Mouse (Mus musculus): ENCODE results near the gene Tbc1d17. TPM values are rescaled to one million over a fixed set of nuclear protein-coding genes. Genes with fewer than 3 reads are reported as not detected.

Gene Tbc1d17
- polyA plus RNA-seq, 1 experiment from 2014 or later: 69.0 TPM

- DNase-seq (ENCODE audit: low spot score): no peak
- Histone ChIP-seq H3K9ac (ENCODE audit: low read length) (peak overlapping the region; percentile 56), H3K4me1 (ENCODE audit: control insufficient read depth, insufficient read depth, low read length) (peaks cover 21% of the 10 kb centered on the region), H3K36me3 (ENCODE audit: control insufficient read depth, insufficient read depth, low read length) (peaks cover 5% of the 10 kb centered on the region; the same call in 1 of the 2 replicates), H3K9me3 (ENCODE audit: control insufficient read depth, low read length) (no peaks in the 10 kb centered on the region), H3K27me3 (ENCODE audit: control insufficient read depth, insufficient read depth, low read length) (no peaks in the 10 kb centered on the region), H3K4me3 (ENCODE audit: low read depth, low read length) (peak overlapping the region; percentile 39), H3K27ac (replicated peaks; ENCODE audit: low read depth, low read length) (peak overlapping the region; percentile 48), H3K4me2 (ENCODE audit: low read depth, severe bottlenecking) (peak overlapping the region; percentile 70)
- WGBS: 34% methylated on average over 26 of the region's 26 CpGs
- no peak for ATAC-seq (ENCODE audit: insufficient number of reproducible peaks, low FRiP score, low TSS enrichment, low read depth)
These were observed 4.9 kb upstream of the Tbc1d17 start for GRCm38 (mm10) chr7:44853596-44854355.

GRCm38 (mm10) chr7:44853065-44853464 is 4.2 kb upstream of the Tbc1d17 start:
- no peak overlapping the region for H3K9ac ChIP-seq (ENCODE audit: low read length)
- peaks cover 21% of the 10 kb centered on the region for H3K4me1 ChIP-seq (ENCODE audit: control insufficient read depth, insufficient read depth, low read length)
- DNase-seq (ENCODE audit: low spot score) (no peak), ATAC-seq (ENCODE audit: insufficient number of reproducible peaks, low FRiP score, low TSS enrichment, low read depth) (no peak)
- H3K36me3 ChIP-seq (ENCODE audit: control insufficient read depth, insufficient read depth, low read length): peaks cover 5% of the 10 kb centered on the region; the same call in 1 of the 2 replicates
- H3K9me3 ChIP-seq (ENCODE audit: control insufficient read depth, low read length): no peaks in the 10 kb centered on the region
- WGBS: 98% methylated on average over 2 of the region's 2 CpGs
- no peak overlapping the region for H3K4me3 ChIP-seq (ENCODE audit: low read depth, low read length)
- no peak overlapping the region for H3K4me2 ChIP-seq (ENCODE audit: low read depth, severe bottlenecking)
- H3K27ac ChIP-seq (replicated peaks; ENCODE audit: low read depth, low read length): no peak overlapping the region
- no peaks in the 10 kb centered on the region for H3K27me3 ChIP-seq (ENCODE audit: control insufficient read depth, insufficient read depth, low read length)

GRCm38 (mm10) chr7:44852259-44853027 is 3.6 kb upstream of the Tbc1d17 start:
- no peak overlapping the region for H3K27ac ChIP-seq (replicated peaks; ENCODE audit: low read depth, low read length)
- peaks cover 5% of the 10 kb centered on the region; the same call in 1 of the 2 replicates for H3K36me3 ChIP-seq (ENCODE audit: control insufficient read depth, insufficient read depth, low read length)
- ATAC-seq (ENCODE audit: insufficient number of reproducible peaks, low FRiP score, low TSS enrichment, low read depth) (no peak), DNase-seq (ENCODE audit: low spot score) (no peak)
- no peak overlapping the region for H3K4me3 ChIP-seq (ENCODE audit: low read depth, low read length)
- H3K9me3 ChIP-seq (ENCODE audit: control insufficient read depth, low read length): no peaks in the 10 kb centered on the region
- 89% methylated on average over 36 of the region's 36 CpGs for whole genome bisulfite sequencing
- no peaks in the 10 kb centered on the region for H3K27me3 ChIP-seq (ENCODE audit: control insufficient read depth, insufficient read depth, low read length)
- H3K4me2 ChIP-seq (ENCODE audit: low read depth, severe bottlenecking): no peak overlapping the region
- no peak overlapping the region for H3K9ac ChIP-seq (ENCODE audit: low read length)
- H3K4me1 ChIP-seq (ENCODE audit: control insufficient read depth, insufficient read depth, low read length): peaks cover 22% of the 10 kb centered on the region

GRCm38 (mm10) chr7:44851625-44852234 is 2.9 kb upstream of the Tbc1d17 start:
- ATAC-seq (ENCODE audit: insufficient number of reproducible peaks, low FRiP score, low TSS enrichment, low read depth) (no peak), DNase-seq (ENCODE audit: low spot score) (no peak)
- Histone ChIP-seq H3K4me2 (ENCODE audit: low read depth, severe bottlenecking) (no peak overlapping the region), H3K27me3 (ENCODE audit: control insufficient read depth, insufficient read depth, low read length) (no peaks in the 10 kb centered on the region), H3K9ac (ENCODE audit: low read length) (no peak overlapping the region), H3K4me1 (ENCODE audit: control insufficient read depth, insufficient read depth, low read length) (peaks cover 22% of the 10 kb centered on the region), H3K36me3 (ENCODE audit: control insufficient read depth, insufficient read depth, low read length) (peaks cover 6% of the 10 kb centered on the region), H3K4me3 (ENCODE audit: low read depth, low read length) (no peak overlapping the region), H3K27ac (replicated peaks; ENCODE audit: low read depth, low read length) (no peak overlapping the region), H3K9me3 (ENCODE audit: control insufficient read depth, low read length) (no peaks in the 10 kb centered on the region)
- 93% methylated on average over 12 of the region's 12 CpGs for WGBS

- H3K4me1 ChIP-seq (ENCODE audit: control insufficient read depth, insufficient read depth, low read length): peaks cover 22% of the 10 kb centered on the region
- WGBS: 84% methylated on average over 8 of the region's 8 CpGs
These were observed 2.1 kb upstream of the Tbc1d17 start for GRCm38 (mm10) chr7:44850789-44851624.

GRCm38 (mm10) chr7:44850146-44850545 is 1.3 kb upstream of the Tbc1d17 start:
- Histone ChIP-seq H3K9me3 (ENCODE audit: control insufficient read depth, low read length) (no peaks in the 10 kb centered on the region), H3K4me1 (ENCODE audit: control insufficient read depth, insufficient read depth, low read length) (peaks cover 21% of the 10 kb centered on the region), H3K4me3 (ENCODE audit: low read depth, low read length) (peak overlapping the region; percentile 80), H3K36me3 (ENCODE audit: control insufficient read depth, insufficient read depth, low read length) (peaks cover 17% of the 10 kb centered on the region), H3K27ac (replicated peaks; ENCODE audit: low read depth, low read length) (peak overlapping the region; percentile 91), H3K27me3 (ENCODE audit: control insufficient read depth, insufficient read depth, low read length) (no peaks in the 10 kb centered on the region), H3K9ac (ENCODE audit: low read length) (peak overlapping the region; percentile 77), H3K4me2 (ENCODE audit: low read depth, severe bottlenecking) (peak overlapping the region; percentile 83)
- peak; percentile 56 for ATAC-seq (ENCODE audit: insufficient number of reproducible peaks, low FRiP score, low TSS enrichment, low read depth)
- peak; percentile 87 for DNase-seq (ENCODE audit: low spot score)
- under 1% methylated on average over 33 of the region's 33 CpGs for WGBS

More at GRCm38 (mm10) chr7:44850789-44851624, 2.1 kb upstream of the Tbc1d17 start:
- H3K27ac ChIP-seq (replicated peaks; ENCODE audit: low read depth, low read length): peak overlapping the region; percentile 91; the same call in 1 of the 2 replicates
- H3K4me2 ChIP-seq (ENCODE audit: low read depth, severe bottlenecking): peak overlapping the region; percentile 83
- H3K36me3 ChIP-seq (ENCODE audit: control insufficient read depth, insufficient read depth, low read length): peaks cover 10% of the 10 kb centered on the region
- peak overlapping the region; percentile 80 for H3K4me3 ChIP-seq (ENCODE audit: low read depth, low read length)
- no peak for DNase-seq (ENCODE audit: low spot score)
- H3K9ac ChIP-seq (ENCODE audit: low read length): peak overlapping the region; percentile 77
- H3K9me3 ChIP-seq (ENCODE audit: control insufficient read depth, low read length): no peaks in the 10 kb centered on the region
- ATAC-seq (ENCODE audit: insufficient number of reproducible peaks, low FRiP score, low TSS enrichment, low read depth): no peak
- H3K27me3 ChIP-seq (ENCODE audit: control insufficient read depth, insufficient read depth, low read length): no peaks in the 10 kb centered on the region

- DNase-seq (ENCODE audit: low spot score) (peak; percentile 91), ATAC-seq (ENCODE audit: insufficient number of reproducible peaks, low FRiP score, low TSS enrichment, low read depth) (peak; percentile 71)
- under 1% methylated on average over 41 of the region's 41 CpGs for WGBS
- no peaks in the 10 kb centered on the region for H3K9me3 ChIP-seq (ENCODE audit: control insufficient read depth, low read length)
- peak overlapping the region; percentile 83 for H3K4me2 ChIP-seq (ENCODE audit: low read depth, severe bottlenecking)
- H3K36me3 ChIP-seq (ENCODE audit: control insufficient read depth, insufficient read depth, low read length): peaks cover 20% of the 10 kb centered on the region
- no peaks in the 10 kb centered on the region for H3K27me3 ChIP-seq (ENCODE audit: control insufficient read depth, insufficient read depth, low read length)
- H3K27ac ChIP-seq (replicated peaks; ENCODE audit: low read depth, low read length): peak overlapping the region; percentile 91
- H3K4me3 ChIP-seq (ENCODE audit: low read depth, low read length): peak overlapping the region; percentile 80
- H3K4me1 ChIP-seq (ENCODE audit: control insufficient read depth, insufficient read depth, low read length): peaks cover 20% of the 10 kb centered on the region
- peak overlapping the region; percentile 77 for H3K9ac ChIP-seq (ENCODE audit: low read length)
These were observed 685 bp upstream of the Tbc1d17 start for GRCm38 (mm10) chr7:44849416-44850111.
